Mouse (Mus musculus) bone marrow, adult 2 months (tissue): Measurements from ENCODE around the gene Tor4a. TPM values are rescaled to one million over a fixed set of nuclear protein-coding genes. Genes with fewer than 3 reads are reported as not detected.

ENCODE experiments used
- H3K27ac ChIP-seq: fragments of 200-500 bp; 2 replicates; pipeline ENCODE4 v1.5.1; 2012; ENCODE audit warnings: low read depth, mild to moderate bottlenecking, control low read depth, inconsistent platforms, low read length; ENCODE audit not compliant: control insufficient read depth, poor library complexity, insufficient read depth
- H3K4me1 ChIP-seq: fragments of 200-500 bp; 2 replicates; pipeline ENCODE4 v1.6.1; 2011; ENCODE audit warnings: low read length; ENCODE audit not compliant: control insufficient read depth, insufficient read depth
- H3K4me3 ChIP-seq: fragments of 200-500 bp; replicated peaks from 2 replicates; pipeline ENCODE3; 2011; ENCODE audit warnings: mild to moderate bottlenecking, low read depth, low read length, control low read depth; ENCODE audit not compliant: control insufficient read depth
- CTCF ChIP-seq: fragments of 200-500 bp; IDR thresholded peaks from 2 replicates; pipeline ENCODE4 v1.5.1; 2011; ENCODE audit warnings: low read length, control low read depth; ENCODE audit not compliant: control insufficient read depth, insufficient read depth
- POLR2A ChIP-seq: fragments of 200-500 bp; IDR thresholded peaks from 2 replicates; pipeline ENCODE4 v1.6.1; 2011; ENCODE audit warnings: low read depth, mild to moderate bottlenecking, control low read depth, low read length, borderline replicate concordance; ENCODE audit not compliant: control insufficient read depth
- WGBS: fragments of 180-500 bp; shearing (Covaris S2); methylation state at CpG from one replicate; pipeline ENCODE4 v1.1.7; 2018; 5-methylcytosine and 5-hydroxymethylcytosine counted together
- polyA plus RNA-seq: library from polyadenylated mRNA; stranded (reverse); fragments of >200 nt; gene quantifications from 2 replicates; pipeline ENCODE4 v1.2.4, GENCODE M21; 2011; ENCODE audit warnings: low replicate concordance; ENCODE audit not compliant: missing spikeins, insufficient read depth, insufficient read length

The Tor4a gene
- polyA plus RNA-seq, 1 experiment = 8.9 TPM

DNA sequence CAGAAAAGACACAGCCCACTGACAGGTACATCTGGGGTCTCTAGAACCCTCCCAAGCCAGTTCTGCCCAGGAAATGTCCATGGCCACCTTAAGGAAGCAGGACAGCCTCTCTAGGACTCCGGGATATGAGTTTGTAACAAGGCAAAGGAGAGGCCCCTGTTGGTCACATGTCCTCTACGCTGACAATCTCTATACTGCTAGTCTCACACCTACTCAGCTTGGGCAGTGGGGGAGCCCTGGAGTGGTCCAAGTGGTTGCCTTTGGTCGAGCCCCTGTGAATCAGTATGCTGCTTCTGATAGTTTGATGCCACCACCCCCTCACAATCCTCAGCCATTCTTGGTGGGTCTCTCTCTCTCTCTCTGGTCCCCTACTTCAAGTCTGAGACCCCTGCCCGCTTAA lies 29.2 kb downstream of the Tor4a start:
- no peak overlapping the region for H3K4me3 ChIP-seq
- TF ChIP-seq CTCF = no peak
- TF ChIP-seq POLR2A = no peak
- no peak overlapping the region; the same call in 1 of the 2 replicates for H3K27ac ChIP-seq
- WGBS = 46% methylated on average over 4 of the region's 4 CpGs
- H3K4me1 ChIP-seq = peaks cover 1% of the 10 kb centered on the region; the same call in 1 of the 2 replicates

DNA sequence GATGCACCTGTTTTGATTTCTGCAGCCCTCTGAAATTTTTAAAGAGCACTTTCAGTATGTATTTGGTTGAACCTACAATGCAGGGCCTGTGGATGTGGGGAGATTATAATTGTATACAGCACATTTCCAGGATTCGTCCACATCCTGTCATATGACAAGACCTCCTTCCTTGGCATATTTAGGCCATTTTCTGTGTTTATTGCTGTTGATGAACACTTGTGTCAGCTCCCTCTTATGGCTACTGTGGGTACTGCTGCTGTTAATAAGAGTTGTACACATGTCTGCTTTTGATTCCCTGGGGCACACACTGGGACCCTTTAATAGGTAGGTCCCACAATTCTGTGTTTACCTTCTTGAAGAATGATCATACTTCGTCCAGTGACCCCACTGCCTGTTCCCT lies 39.0 kb downstream of the Tor4a start:
- 31% methylated on average over 2 of the region's 2 CpGs for WGBS
- Histone ChIP-seq H3K4me1 (no peaks in the 10 kb centered on the region), H3K27ac (no peak overlapping the region), H3K4me3 (no peak overlapping the region)
- no peak for TF ChIP-seq CTCF

DNA sequence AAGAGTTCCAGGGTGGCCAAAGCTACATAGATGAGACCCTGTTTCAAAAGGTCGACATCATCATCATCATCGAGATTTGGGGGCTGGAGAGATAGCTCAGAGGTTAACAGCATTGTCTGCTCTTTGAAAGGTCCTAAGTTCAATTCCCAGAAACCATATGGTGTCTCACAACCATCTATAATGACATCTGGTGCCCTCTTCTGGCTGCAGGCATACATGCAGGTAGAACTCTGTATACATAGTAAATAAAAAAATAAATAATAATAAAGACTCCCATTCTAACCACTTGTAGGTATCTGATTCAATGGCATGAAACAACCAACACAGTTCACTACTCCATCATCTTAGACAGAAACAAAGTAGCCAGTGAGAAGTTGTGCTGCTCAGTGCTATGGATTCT lies 39.7 kb downstream of the Tor4a start:
- TF ChIP-seq POLR2A (no peak), CTCF (no peak)
- WGBS = 39% methylated on average over 2 of the region's 2 CpGs
- H3K4me1 ChIP-seq = no peaks in the 10 kb centered on the region
- no peak overlapping the region for H3K27ac ChIP-seq
- no peak overlapping the region for H3K4me3 ChIP-seq

DNA sequence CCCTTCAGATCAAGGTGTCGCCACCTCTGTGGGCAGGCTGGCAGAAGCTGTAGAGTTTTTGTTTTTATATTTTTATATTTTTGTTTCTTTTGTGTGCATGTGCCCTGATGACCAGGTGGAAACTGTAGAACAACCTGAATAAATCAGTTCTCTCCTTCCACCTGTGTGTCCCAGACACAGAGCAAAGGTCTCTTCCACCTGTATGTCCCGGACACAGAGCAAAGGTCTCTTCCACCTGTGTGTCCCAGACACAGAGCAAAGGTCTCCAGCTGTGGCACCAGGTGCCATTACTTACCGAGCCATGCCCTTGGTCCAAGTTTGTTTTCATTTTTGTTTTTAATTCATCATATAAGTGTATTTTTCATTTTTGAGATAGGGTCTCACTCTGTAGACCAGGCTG lies 40.5 kb downstream of the Tor4a start:
- Histone ChIP-seq H3K4me3 (no peak overlapping the region), H3K27ac (no peak overlapping the region), H3K4me1 (no peaks in the 10 kb centered on the region)
- no peak for TF ChIP-seq CTCF
- TF ChIP-seq POLR2A = no peak
- 80% methylated on average over 3 of the region's 3 CpGs for WGBS

DNA sequence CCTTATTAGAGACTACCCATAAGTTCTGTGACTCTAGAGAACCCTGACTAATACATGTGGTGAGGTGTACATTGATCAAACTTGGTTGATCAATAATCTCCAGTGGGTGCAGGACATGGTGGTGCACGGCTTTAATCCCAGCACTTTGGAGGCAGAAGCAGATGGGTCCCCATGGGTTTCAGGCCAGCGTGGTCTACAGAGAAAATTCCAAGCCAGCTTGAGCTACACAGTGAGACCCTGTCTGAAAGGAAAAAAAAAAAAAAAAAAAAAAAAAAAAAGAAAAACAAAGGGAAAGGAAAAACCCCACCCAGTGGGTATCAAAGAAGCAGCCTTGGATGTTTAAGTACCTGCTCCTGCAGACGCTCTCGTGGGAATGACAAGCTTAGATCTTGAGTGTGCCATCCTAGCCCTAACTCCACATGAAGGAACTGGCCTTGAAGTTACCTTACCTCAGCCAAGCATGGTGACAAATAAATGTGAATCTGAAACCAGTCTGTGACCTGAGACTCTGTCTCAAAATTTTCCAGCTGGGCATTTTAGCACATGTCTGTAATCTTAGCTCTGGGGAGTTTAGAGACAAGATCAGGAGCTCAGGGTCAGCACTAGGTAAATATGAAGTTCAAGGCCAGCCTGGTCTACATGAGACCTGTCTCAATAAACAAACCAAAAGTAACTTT lies 45.3 kb downstream of the Tor4a start:
- Histone ChIP-seq H3K4me1 (no peaks in the 10 kb centered on the region), H3K27ac (no peak overlapping the region), H3K4me3 (no peak overlapping the region)
- 81% methylated on average over 4 of the region's 4 CpGs for WGBS
- TF ChIP-seq POLR2A (no peak), CTCF (no peak)

DNA sequence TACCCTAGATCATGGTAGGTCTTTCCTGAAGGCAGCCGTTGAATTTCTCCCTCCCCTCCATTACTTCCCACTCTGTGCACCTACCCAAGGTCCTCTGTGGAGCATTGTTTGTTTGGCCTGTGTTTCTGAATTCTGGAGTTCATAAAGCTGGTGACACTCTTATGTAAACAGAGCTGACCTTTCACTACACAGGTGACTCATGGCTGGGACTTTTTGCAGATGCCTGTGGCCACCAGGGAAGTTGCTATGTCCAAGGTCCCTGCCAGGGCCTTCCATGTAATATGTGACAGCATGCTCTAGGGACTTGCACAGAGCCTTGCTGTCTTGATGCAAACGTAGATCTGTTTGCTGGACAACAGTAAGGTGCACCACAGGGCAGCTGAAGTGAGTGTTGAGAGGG lies 47.0 kb downstream of the Tor4a start:
- Histone ChIP-seq H3K4me1 (no peaks in the 10 kb centered on the region), H3K27ac (no peak overlapping the region)
- WGBS = 69% methylated on average over 2 of the region's 2 CpGs

DNA sequence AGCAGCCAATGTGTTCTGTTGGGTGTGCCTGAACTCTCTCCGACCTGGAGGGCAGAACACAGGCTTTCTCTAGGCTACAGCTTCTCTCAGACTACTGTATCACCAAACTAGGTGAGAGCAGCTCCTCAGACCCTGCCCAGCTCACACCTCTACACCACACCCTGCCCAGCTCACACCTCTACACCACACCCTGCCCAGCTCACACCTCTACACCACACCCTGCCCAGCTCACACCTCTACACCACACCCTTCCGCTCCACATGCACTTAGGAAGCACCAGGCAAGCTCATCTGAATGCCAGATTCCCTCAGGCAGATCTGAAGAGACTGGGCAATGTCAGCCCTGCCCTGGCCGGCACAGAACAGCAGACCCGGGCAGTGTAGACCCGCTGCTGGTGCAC lies 48.8 kb downstream of the Tor4a start:
- Histone ChIP-seq H3K27ac (no peak overlapping the region), H3K4me3 (no peak overlapping the region), H3K4me1 (no peaks in the 10 kb centered on the region)
- 84% methylated on average over 5 of the region's 5 CpGs for WGBS
- no peak for TF ChIP-seq CTCF
- no peak for TF ChIP-seq POLR2A

More for the DNA sequence above, 47.0 kb downstream of the Tor4a start:
- TF ChIP-seq POLR2A (no peak), CTCF (no peak)
- no peak overlapping the region for H3K4me3 ChIP-seq

DNA sequence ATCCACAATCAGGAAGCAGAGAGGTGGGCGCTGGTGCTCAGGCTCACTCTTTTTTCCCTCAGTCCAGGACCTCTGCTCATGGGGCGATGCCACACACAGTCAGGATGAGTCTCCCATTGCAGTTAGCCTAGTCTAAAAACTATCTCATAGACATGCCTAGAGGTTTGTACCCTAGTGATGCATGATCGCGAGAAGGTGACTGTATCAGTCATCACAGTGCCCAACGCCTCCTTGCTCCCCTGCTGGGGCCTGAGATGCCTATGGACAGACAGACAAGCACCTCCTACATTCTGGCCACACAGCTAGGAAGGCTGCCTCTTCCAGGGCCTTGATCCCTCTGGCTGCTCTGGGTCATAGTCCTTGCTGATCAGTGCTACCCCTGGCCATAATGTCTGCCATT lies 49.3 kb downstream of the Tor4a start:
- no peak for TF ChIP-seq CTCF
- TF ChIP-seq POLR2A = no peak
- H3K27ac ChIP-seq = no peak overlapping the region

DNA sequence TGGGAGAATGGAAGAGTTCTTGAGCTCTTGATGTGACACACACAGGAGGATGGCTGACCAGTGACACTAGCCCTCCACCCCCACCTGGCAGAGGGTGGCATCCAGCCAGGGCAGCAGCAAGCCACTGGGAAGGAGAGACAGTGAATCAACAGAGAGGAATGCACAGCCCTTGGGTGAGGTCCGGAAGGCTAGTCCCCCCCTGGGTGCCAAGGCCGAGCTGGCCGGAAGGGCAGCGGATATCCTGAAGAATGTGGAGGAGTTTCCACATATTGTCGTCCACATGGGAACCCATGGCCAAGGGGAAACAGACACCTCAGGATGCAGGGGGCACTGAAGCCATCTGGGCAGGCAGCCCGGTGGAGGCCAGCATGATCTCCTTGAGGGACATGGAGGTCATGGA lies 51.3 kb downstream of the Tor4a start:
- H3K4me1 ChIP-seq = no peaks in the 10 kb centered on the region
- TF ChIP-seq CTCF = no peak
- no peak for TF ChIP-seq POLR2A
- H3K4me3 ChIP-seq = no peak overlapping the region
- H3K27ac ChIP-seq = no peak overlapping the region
- WGBS = 79% methylated on average over 6 of the region's 6 CpGs

More for the DNA sequence above, 49.3 kb downstream of the Tor4a start:
- Histone ChIP-seq H3K4me3 (no peak overlapping the region), H3K4me1 (no peaks in the 10 kb centered on the region)
- 89% methylated on average over 5 of the region's 5 CpGs for WGBS

Other genes with a start within 250 kb of the Tor4a start
- gene Zmynd19, start 247.1 kb downstream of the Tor4a start, polyA plus RNA-seq = 13.1 and 15.4 TPM in 2 replicates
- gene Dph7, start 234.5 kb downstream of the Tor4a start, polyA plus RNA-seq = 6.4 and 15.3 TPM in 2 replicates
- gene Mrpl41, start 221.8 kb downstream of the Tor4a start, polyA plus RNA-seq = 46.5 and 61.1 TPM in 2 replicates
- 45.6 and 71.4 TPM in 2 replicates for gene Pnpla7, start 220.9 kb downstream of the Tor4a start, polyA plus RNA-seq
- gene Nsmf, start 142.5 kb downstream of the Tor4a start, polyA plus RNA-seq = 11.3 and 28.2 TPM in 2 replicates
- gene Entpd8, start 116.6 kb downstream of the Tor4a start, polyA plus RNA-seq = not detected in 2 replicates
- not detected in 2 replicates for gene Noxa1, start 101.7 kb downstream of the Tor4a start, polyA plus RNA-seq
- gene Nrarp, start 16.1 kb downstream of the Tor4a start, polyA plus RNA-seq = 1.7 and 2.6 TPM in 2 replicates
- gene Nelfb, start 14.6 kb upstream of the Tor4a start, polyA plus RNA-seq = 26.7 and 38.0 TPM in 2 replicates
- not detected in 2 replicates for gene Stpg3, start 17.8 kb upstream of the Tor4a start, polyA plus RNA-seq
- not detected in 2 replicates for gene Fam166a, start 21.9 kb upstream of the Tor4a start, polyA plus RNA-seq
- 319 and 327 TPM in 2 replicates for gene Tubb4b, start 27.8 kb upstream of the Tor4a start, polyA plus RNA-seq
- gene Slc34a3, start 37.5 kb upstream of the Tor4a start, polyA plus RNA-seq = not detected in 2 replicates
- gene Rnf224, start 39.9 kb upstream of the Tor4a start, polyA plus RNA-seq = not detected in 2 replicates
- 3.1 and 4.2 TPM in 2 replicates for gene Rnf208, start 45.4 kb upstream of the Tor4a start, polyA plus RNA-seq
- not detected in 2 replicates for gene Cysrt1, start 45.6 kb upstream of the Tor4a start, polyA plus RNA-seq
- gene AL732309.1, start 50.0 kb upstream of the Tor4a start, polyA plus RNA-seq = 9.9 and 22.3 TPM in 2 replicates
- 5.0 and 15.6 TPM in 2 replicates for gene Tmem203, start 58.6 kb upstream of the Tor4a start, polyA plus RNA-seq
- gene Tprn, start 65.7 kb upstream of the Tor4a start, polyA plus RNA-seq = 1.4 and 17.5 TPM in 2 replicates
- 48.8 and 65.8 TPM in 2 replicates for gene Ssna1, start 75.6 kb upstream of the Tor4a start, polyA plus RNA-seq
- 20.1 and 34.3 TPM in 2 replicates for gene Anapc2, start 75.6 kb upstream of the Tor4a start, polyA plus RNA-seq
- gene Tmem210, start 91.3 kb upstream of the Tor4a start, polyA plus RNA-seq = not detected in 2 replicates
- not detected in 2 replicates for gene Lrrc26, start 93.0 kb upstream of the Tor4a start, polyA plus RNA-seq
- 5.0 TPM in 1 of 2 replicates, not detected in the other for gene Grin1, start 122.3 kb upstream of the Tor4a start, polyA plus RNA-seq
- gene Man1b1, start 135.5 kb upstream of the Tor4a start, polyA plus RNA-seq = 25.9 and 33.0 TPM in 2 replicates
- gene Dpp7, start 159.5 kb upstream of the Tor4a start, polyA plus RNA-seq = 22.8 and 29.5 TPM in 2 replicates
- gene Uap1l1, start 168.8 kb upstream of the Tor4a start, polyA plus RNA-seq = 20.1 and 62.6 TPM in 2 replicates
- 13.7 and 27.3 TPM in 2 replicates for gene Sapcd2, start 175.4 kb upstream of the Tor4a start, polyA plus RNA-seq
- gene Entpd2, start 199.0 kb upstream of the Tor4a start, polyA plus RNA-seq = 0.54 TPM in 1 of 2 replicates, not detected in the other
- 3.4 and 22.4 TPM in 2 replicates for gene Npdc1, start 202.5 kb upstream of the Tor4a start, polyA plus RNA-seq
- gene Fut7, start 226.4 kb upstream of the Tor4a start, polyA plus RNA-seq = 3.4 and 17.9 TPM in 2 replicates
- 5.0 and 15.0 TPM in 2 replicates for gene Abca2, start 231.8 kb upstream of the Tor4a start, polyA plus RNA-seq